Comparison of ENCODE assay signal across 36 mouse cellular contexts in genomic region chr12:34949066-34949706, GRCm38 (mm10). TPM values are rescaled to one million over a fixed set of nuclear protein-coding genes. Genes with fewer than 3 reads are reported as not detected.
DNase-seq lines count a peak whose midpoint lies in the region; ATAC-seq lines count a peak whose summit lies in the region.
"Had no signal": no experiment of that assay in that cellular context is flagged by ENCODE, and none has a peak within 500 bp of the region (broad histone marks: within the 10 kb centered on the region; RNA-seq: fewer than 3 reads in every experiment).

No protein-coding gene starts in this region.

- peak; percentile 55 for DNase-seq in 416B (ENCODE audit: low read depth)
- peak; percentile 37 for DNase-seq in induced T-regulatory cell, adult 2 months (ENCODE audit: low read depth)
- DNase-seq in gastrocnemius, adult 18-20 months (ENCODE audit: low spot score): no peak
- DNase-seq in layer of hippocampus, postnatal 25 days (ENCODE audit: extremely low spot score in 1 of 2, low spot score in 1 of 2): no peak
- no peak for DNase-seq in thymus, postnatal 25 days
- DNase-seq: adrenal gland, postnatal 10 days; adrenal gland, postnatal 36 days; cerebellum, adult 18-20 months; cerebellum, adult 9-11 months; cerebellum, postnatal 25 days; embryo, embryonic 11 days; gastrocnemius, adult 2 months; gastrocnemius, postnatal 14 days; heart, adult 18-20 months; heart, postnatal 10 days; heart, postnatal 36 days had no signal

- ATAC-seq in CD4-positive, CD25-positive, alpha-beta regulatory T cell, adult 4 months: peak; percentile 88
- ATAC-seq in megakaryocyte progenitor cell, adult 5-6 weeks (replicated peaks; ENCODE audit: poor library complexity): peak; percentile 96
- ATAC-seq: forebrain, embryonic 13.5 days; forebrain, embryonic 16.5 days; hindbrain, embryonic 16.5 days; Patski had no signal

RNA-seq across cellular contexts. Expression of gene Hdac9, which starts 32.3 kb away (rescaled TPM):
- 1 to 10 TPM; 3.2 to 3.6 TPM for polyA plus RNA-seq in CD4-positive, CD25-positive, alpha-beta regulatory T cell, adult 4 months (2017; shearing (Covaris generic))
- total RNA-seq in megakaryocyte progenitor cell, adult 5-6 weeks (2015): 6.2 and 7.2 TPM in 2 replicates
- 4.0 and 8.0 TPM in 2 replicates for total RNA-seq in megakaryocyte progenitor cell, adult 5-6 weeks (2017)
- 10 to 100 TPM in 1 of 2 experiments, 1 to 10 TPM in 1; 9.7 to 10.4 TPM for total RNA-seq in gastrocnemius, adult 18-20 months (2021)
- 10 to 100 TPM; 33.2 to 40.1 TPM for total RNA-seq in layer of hippocampus, postnatal 25 days (2021)
- polyA plus RNA-seq: erythroblast, embryonic 14.5 days; G1E had no signal

RNA-seq across cellular contexts. Expression of gene Prps1l1, which starts 35.4 kb away (rescaled TPM):
- 1 to 10 TPM; 3.5 to 4.8 TPM for polyA plus RNA-seq in CD4-positive, CD25-positive, alpha-beta regulatory T cell, adult 4 months (2017; shearing (Covaris generic))
- total RNA-seq in megakaryocyte progenitor cell, adult 5-6 weeks (2015): 0.32 and 0.79 TPM in 2 replicates
- total RNA-seq in megakaryocyte progenitor cell, adult 5-6 weeks (2017): 0.14 and 0.50 TPM in 2 replicates
- total RNA-seq in gastrocnemius, adult 18-20 months (2021): not detected
- not detected for total RNA-seq in layer of hippocampus, postnatal 25 days (2021)
- total RNA-seq: adrenal gland, adult 18-20 months; adrenal gland, postnatal 10 days; adrenal gland, postnatal 36 days; CH12.LX; gastrocnemius, adult 2 months; gastrocnemius, postnatal 14 days; gastrocnemius, postnatal 4 days; heart, adult 18-20 months; heart, postnatal 10 days; heart, postnatal 36 days had no signal
- polyA plus RNA-seq: C2C12; cortical plate, adult 2 months; embryonic facial prominence, embryonic 13.5 days; erythroblast, embryonic 14.5 days; forebrain, embryonic 10.5 days; forebrain, embryonic 13.5 days; forebrain, embryonic 16.5 days; G1E; heart, embryonic 12.5 days; heart, embryonic 15.5 days; hindbrain, embryonic 10.5 days; hindbrain, embryonic 13.5 days; hindbrain, embryonic 16.5 days; intestine, embryonic 14.5 days; Patski had no signal

Comparison
In these comparisons a context has a peak if more than half of its experiments do, and no peak if none do; other contexts are left out.
1. DNase-seq: peak in 416B (single experiment) and induced T-regulatory cell, adult 2 months (single experiment); none in gastrocnemius, adult 18-20 months (single experiment), layer of hippocampus, postnatal 25 days (0 of 2) and thymus, postnatal 25 days (single experiment).